Mouse (Mus musculus): ENCODE results near the gene Cdk6.
"Not testable (repeated sequence)": the region's sequence is repeated elsewhere in the genome, so short reads cannot be mapped to it uniquely, and the experiment has no call there.

Cdk6 gene

DNA sequence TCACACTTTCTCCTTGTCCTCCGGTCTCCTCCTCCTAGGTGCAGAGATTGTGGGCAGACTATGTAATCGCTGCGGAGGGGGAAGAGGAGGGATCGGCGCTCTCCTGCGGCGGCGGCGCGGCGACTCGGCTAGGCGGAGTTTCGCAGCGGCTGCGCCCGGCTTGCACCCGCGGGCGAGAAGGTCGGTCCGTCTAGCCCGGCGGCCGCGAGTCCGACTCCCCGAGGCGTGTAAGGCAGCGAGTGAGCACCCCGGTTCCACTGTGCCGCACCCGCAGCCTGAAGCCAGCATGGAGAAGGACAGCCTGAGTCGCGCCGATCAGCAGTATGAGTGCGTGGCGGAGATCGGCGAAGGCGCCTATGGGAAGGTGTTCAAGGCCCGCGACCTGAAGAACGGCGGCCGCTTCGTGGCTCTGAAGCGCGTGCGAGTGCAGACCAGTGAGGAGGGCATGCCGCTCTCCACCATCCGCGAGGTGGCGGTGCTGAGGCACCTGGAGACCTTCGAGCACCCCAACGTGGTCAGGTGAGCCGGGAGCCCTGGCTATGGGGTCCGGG lies 2.9 kb downstream of the Cdk6 start:
- DNase-seq (ENCODE audit: low spot score in 2 of 2) = peak; percentile 72 to 75

DNA sequence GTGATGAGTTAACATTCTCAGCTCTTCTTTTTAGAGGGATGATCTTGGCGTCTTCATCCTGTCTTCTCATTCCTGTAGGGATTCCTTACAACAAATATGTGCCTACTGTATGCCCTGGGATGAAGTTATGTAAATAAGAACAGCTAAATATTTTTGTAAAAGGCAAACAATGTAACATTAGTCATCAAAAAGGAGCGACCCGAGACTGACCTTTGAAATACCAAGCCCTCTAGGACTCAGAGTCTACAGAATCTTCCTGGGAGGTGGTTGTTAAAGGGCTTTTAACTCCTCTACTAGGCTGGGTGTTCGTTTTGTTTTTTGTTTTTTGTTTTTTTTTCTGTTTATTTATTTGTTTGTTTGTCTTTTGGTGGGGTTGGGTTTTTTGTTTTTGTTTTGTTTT lies 4.3 kb downstream of the Cdk6 start:
- DNase-seq (ENCODE audit: low spot score in 2 of 2) = not testable (repeated sequence)

DNA sequence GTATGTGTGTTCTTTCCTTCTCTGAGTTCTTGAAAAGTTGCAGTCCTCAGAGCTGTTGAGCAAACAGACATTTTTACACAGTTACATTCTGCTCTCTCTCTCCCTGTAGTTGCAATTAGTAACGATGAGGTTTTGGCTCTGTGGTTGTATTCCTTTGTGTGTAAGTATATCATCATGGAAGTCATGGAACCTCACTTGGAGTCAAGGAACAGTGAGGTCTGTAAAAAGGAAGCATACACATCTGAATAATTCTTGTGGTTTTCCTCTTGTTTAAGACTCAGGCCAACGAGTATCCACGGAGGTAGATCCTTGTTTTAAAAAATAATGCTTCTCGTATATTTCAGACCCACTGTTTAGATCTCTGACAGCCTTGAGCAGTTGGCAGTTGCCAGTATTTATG lies 8.1 kb downstream of the Cdk6 start:
- not testable (repeated sequence) for DNase-seq (ENCODE audit: low spot score in 2 of 2)

DNA sequence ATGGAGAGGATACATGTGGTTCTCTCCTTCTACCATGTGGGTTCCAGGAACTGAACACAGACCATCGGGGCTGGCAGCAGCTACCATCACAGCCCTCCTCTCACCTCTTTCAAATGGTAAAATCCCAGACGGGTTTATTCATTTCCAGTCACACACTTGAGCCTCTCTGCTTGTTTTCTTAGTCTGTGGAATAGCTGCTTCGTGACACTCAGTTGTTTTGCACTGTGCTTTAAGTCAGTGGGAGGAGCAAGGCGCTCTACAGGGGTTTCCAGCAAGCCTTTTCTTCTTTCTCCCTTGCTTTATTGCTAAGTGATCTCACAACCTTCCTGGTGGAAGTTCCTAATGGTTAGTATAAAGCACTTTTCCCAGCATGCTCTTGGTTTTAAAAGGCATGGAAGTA lies 10.6 kb downstream of the Cdk6 start:
- not testable (repeated sequence) for DNase-seq (ENCODE audit: low spot score in 2 of 2)

DNA sequence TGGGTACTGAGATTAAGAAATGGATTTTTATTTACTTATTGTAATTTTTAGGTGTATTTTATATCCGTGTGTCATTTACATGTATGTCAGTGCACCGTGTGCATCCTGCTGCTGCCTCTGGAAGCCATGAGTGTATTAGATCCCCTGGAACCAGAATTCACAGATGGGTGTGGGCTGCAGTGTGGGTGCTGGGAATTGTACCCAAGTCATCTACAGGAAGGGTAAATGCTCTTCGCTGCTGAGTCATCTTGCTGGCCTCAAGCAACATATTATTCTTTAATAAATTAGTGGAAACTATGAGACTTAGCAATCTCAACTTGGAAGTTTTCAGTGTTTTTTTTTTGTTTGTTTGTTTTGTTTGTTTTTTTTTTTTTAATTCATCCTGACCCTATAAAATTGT lies 11.0 kb downstream of the Cdk6 start:
- DNase-seq (ENCODE audit: low spot score in 2 of 2) = no peak

DNA sequence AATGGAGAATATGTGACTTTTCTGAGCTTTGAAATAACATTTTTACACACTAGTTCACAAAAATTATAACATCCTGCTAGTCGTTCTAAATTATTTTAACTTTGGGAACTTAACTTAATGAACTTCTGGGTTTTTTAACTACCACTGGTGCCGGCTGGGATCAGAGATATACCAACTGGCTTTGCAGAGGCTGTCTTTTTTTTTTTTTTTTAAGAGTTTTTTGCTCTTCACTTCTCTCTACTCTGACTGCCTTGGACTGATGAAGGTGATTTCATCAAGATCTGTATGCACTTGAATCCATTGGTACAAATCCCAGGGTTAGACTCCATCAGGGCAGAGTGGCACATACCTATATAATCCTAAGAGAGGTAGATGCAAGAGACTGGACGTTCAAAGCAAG lies 11.5 kb downstream of the Cdk6 start:
- no peak for DNase-seq (ENCODE audit: low spot score in 2 of 2)

DNA sequence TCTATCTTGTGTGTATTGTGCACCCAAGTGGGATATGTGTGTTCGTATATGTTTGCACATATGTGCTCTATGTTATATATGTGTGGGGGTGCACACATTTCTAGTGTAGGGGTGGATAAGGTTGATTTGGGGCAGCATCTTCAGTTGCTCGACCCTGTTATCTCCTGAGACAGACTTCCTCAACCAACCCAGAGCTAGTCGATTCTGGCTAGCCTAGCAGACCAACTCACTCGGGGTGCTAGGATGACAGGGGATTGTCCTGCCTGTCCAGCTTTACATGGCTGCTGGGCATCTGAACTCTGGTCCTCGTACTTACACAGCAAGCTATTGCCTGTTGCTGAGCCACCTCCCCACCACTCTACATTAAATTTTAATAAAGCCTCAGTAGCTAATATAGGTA lies 13.0 kb downstream of the Cdk6 start:
- DNase-seq (ENCODE audit: low spot score in 2 of 2) = no peak

DNA sequence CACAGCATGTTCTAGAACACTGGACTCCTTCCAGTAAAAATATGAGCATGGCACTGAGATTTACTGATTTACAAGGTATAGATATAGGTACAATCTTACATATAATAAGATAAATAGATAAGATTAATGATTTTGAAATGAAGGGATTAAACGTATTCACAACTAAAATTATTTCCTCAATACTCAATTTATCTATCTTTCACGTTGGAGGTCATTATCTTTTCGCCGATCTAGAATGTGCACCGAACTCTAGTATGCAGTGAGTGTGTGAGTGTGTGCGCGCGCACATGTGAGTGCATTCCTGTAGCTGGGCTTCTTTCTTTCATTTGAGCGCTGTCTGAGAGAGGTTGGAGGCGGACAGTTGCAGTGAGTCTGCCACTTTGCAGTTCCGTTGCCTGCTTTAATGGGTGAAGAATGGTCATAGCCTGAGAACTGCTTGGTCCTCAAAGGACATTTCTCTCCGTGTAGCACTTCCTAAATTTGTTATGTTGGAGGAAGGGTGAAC lies 13.8 kb downstream of the Cdk6 start:
- no peak for DNase-seq (ENCODE audit: low spot score in 2 of 2)

DNA sequence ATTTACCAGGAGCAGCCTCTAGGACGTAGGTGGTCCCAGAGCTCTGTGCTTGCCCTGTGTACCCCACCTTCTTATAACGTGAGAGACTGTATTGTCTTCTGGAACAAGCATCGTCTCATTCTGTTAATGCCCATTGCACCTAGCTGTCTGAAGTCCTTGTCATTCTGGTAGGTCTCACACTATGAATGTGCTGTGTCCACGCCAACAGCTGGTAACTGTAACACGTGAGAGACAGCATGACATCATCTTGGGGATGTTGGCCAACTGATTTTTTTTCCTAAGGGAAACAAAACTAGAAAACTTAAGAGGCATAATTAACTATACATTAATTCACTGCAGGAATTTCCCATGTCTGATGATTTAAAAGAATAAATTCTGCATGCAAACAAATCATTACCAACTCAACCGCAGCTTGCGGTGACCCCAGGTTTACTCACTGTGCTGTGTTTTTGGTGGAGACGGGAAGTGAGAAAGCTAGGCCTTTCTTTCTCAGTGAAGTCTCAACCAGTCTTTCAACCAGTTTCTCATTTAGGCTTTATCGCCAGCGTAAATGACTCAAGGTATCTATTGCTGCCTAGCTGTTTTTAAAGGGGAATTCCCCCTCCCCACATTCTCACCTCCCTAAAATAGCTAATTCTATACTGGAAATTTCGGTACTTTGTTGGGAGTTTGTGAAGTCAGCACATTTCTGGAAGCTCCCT lies 14.4 kb downstream of the Cdk6 start:
- DNase-seq (ENCODE audit: low spot score in 2 of 2) = no peak

DNA sequence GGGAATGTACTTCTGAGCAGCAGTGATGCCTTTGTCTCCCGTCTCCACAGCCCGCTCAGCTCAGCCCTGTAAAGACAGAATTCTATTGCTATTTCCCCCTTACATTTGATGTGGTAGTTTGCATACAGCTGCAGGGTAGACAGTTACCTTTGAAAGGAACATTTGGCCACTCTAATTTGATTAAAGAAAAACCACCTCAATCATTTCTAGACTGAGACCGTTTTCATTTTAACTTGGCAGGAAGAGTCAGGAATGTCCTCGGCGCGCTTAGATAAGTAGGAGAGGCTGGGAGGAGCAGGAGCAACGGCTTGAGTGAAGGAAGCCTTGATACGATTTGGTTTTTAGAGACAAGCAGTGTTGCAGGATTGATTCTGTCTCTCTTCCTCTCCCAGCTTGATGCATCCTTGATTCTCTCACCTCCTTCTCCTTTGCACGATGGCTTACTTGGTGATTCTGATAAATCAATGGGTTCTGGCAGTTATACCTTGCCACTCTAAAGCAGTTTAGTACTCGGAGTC lies 15.0 kb downstream of the Cdk6 start:
- no peak for DNase-seq (ENCODE audit: low spot score in 2 of 2)

DNA sequence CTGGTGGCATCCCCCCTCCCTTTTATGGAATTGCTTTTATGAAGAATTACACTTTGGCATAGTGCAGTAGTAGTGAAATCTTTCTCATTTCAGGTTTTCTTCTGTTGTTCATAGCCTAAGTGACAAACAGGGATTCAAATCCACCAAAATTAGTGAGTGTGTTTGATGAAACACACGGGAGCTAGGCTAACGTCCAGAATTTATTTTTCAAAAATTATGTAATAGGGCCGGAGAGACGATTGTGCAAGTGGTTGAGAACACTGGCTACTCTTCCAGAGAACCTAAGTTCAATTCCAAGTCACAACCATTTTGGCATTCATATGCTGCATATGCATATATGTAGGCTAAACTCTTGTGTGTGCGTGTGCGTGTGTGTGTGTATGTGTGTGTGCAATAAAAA lies 16.2 kb downstream of the Cdk6 start:
- no peak for DNase-seq (ENCODE audit: low spot score in 2 of 2)

DNA sequence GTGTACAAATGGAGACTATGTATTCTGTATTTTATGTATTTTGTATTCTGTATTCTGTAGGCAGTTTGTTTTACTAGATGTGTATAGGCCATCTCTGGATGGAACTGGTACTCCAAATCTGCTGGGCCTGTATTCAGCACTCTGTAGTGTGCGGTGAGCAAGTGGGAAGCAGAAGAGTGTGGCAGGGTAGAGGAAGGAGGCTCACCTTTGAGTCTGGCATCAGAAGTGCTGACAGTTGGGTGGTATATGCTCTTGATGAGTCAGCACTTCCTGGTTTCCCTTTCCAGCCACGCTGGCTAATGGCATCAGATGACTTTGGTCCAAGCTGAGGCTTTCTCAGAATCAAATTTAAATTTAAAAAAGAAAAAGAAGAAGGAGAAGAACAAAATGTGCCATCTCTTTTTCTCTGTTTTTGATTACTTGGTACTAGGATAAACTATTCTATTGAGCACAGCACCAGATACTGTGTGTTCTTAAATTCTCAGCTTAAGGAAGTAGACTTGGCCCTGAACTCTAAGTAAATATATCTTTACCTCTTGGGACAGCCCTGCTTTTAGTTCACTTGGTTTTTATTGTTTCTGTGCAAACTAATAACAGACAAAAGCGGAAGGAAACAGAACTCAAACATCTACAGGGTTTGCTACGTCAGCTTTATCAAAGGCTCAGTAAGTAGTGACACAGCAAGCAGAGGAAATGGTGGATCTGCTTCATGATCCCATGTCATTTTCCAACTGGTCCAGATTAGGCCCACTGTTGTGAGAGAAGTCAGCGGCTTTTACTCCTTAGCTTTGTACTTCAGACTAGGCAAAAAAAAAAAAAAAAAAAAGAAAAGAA lies 17.6 kb downstream of the Cdk6 start:
- no peak for DNase-seq (ENCODE audit: low spot score in 2 of 2)

DNA sequence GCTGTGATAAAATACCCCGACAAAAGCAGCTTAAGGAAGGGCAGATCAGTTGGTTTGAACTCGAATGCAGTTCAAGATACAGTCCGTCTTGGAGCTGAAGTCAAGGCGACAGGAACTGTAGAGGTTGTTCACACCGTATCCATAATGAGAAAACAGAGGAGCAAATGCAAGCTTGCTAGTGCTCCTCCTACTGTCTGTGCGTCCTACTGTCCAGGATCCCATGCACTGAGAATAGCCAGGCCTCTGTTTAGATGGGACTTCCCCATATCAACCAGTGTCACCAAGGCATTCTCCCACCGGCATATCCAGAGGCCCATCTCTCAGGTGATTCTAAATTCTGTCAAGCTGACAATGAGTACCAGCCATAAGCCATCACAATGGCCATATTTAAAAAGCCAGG lies 18.6 kb downstream of the Cdk6 start:
- DNase-seq (ENCODE audit: low spot score in 2 of 2) = no peak

DNA sequence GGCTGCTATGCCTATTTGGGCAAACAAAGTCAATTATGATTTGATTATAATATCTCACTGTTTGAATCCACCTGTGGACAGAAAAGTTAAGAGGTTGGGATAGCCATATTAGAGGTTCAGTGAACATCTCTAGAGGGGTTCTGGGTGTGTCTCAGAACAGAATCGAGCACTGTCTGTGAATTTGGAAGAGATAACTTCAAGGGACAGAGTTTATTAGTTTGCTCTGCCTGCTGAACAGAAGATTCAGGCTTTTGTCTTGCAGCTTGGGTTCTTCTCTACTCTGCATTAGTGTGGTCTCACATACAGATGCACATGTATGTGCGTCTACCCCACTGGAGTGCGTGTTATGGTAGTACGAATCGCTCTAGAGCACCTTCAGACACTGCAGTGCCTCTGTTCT lies 20.0 kb downstream of the Cdk6 start:
- no peak for DNase-seq (ENCODE audit: low spot score in 2 of 2)

DNA sequence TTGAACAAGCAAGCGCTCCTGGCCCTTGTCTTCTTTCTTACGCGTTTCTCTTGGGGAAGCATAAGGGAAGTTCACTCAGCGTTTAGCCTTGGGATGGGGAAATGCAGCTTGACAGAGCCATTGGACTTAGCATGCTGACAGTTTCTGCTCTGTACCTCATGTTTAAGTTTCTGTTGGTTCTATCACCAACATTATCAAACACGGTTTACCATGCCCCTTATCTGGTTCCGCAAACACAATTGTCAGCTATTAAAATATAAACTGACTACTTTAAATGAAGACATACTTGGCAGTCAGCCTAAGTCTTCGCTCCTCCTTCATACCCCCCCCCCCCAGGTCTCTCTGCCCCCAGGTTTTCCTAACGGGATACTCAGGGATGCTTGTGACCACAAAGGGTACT lies 20.8 kb downstream of the Cdk6 start:
- no peak for DNase-seq (ENCODE audit: low spot score in 2 of 2)

DNA sequence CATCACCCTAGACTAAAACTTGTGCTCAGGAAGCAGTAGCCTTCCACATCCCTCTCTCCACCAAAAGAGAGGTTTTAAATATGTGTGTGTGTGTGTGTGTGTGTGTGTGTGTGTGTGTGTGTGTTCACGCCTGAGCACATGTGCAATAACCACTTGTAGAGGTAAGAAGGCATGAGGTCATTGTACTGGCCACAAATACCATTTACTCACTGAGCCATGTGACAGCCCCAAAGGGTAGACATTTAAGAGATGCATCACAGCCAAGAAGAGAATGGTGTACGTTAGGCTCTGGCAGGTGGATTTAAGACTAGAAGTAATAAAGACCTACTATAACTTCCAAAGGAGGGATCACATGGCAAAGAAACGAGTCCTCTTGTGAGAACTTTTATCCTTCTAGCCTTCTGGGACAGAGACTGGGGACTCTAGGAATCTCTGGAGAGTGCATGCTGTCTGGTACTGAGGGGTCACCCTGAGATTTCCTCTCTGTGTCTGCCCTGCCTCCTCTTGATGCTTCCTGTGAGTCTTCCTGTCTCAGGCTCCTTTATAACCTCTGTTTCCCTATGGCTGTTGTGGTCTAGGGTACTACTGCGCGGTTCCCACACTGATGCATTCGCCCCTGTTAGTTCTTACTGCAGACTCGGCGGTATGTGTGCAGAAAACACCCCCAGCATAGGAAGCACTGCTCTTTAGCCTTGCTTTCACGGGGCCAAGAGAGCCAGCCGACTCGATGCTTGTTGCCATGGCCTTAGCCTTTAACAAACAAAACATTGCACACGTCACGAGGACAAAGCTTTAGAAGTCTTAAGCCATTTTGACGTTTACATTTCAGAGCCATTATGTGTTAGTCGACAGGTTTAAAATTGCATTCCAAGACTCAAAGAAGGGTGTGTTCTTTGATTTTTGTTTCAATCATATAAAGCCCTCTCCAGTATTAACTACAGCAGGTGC lies 22.0 kb downstream of the Cdk6 start:
- no peak for DNase-seq (ENCODE audit: low spot score in 2 of 2)

DNA sequence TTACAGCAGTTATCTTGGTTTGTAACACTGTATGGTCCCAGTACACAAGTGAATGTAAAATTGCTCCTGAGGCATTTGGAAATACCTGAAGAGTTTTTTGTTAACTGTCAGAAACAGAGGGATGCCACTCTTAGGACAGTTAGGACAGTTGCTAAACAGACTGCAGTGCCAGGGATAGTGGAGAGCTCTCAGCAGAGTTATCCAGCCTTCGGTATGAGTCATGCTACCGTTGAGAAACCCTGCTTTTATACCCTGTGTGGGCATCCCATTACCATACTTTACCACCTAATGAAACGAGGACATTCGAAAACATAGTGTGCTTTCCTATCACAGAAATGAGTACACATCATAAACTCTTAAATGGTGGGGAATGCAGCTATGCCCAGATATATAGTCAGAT lies 25.8 kb downstream of the Cdk6 start:
- DNase-seq (ENCODE audit: low spot score in 2 of 2) = no peak

DNA sequence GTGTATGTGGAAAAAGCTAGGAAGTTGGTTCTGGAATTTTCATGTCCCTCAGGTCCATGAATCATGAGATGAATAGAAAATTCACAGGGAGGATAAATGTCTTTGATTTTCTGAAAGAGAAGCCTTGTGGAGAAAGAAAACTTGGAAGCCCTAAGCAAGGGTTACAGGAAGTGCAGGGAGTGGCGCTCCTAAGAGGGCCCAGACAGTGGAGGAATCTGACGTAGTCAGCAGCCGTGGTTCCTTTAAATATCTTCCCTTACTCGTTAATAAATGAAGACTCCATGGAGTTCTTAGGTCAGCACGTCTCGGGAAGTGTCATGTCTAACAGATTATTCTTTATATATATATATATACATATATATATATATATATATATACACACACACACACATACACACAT lies 28.0 kb downstream of the Cdk6 start:
- no peak for DNase-seq (ENCODE audit: low spot score in 2 of 2)

DNA sequence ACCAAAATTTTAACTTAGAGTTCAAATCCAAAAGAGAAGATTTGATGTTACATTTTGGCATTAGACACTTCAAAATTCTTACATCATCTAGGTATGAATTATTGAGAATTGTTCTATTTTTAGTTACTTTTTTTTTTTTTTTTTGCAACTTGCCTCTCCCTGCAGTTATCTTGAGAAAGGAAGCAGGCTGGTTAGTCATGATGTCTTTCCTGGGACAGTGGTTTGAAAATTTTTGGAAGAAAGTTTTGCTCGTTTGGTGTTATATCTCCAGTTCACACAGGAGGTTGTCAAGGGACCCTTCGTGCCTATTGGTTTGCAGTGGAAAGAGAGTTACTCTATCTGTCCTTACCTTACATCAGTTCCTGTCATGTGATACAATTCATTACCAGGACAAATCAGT lies 29.9 kb downstream of the Cdk6 start:
- DNase-seq (ENCODE audit: low spot score in 2 of 2) = no peak

DNA sequence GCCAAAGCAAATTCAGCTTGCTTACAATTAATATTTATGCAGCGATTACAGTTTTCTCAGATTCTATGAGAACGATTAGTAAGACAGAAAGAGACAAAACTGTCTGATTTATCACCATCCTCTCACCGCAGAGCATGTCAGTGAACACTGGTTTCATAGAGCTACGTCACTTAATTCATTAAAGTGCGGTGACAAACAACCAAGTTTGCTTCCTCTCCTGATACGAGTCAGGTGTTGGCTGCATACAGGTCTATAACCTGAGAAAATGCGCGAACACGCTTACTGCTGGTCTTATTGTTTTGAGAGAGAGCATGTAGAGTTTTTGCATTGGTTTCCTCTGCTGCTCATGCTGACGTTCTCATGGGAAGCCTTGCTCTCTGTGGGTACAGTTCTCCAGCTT lies 31.9 kb downstream of the Cdk6 start:
- no peak for DNase-seq (ENCODE audit: low spot score in 2 of 2)

DNA sequence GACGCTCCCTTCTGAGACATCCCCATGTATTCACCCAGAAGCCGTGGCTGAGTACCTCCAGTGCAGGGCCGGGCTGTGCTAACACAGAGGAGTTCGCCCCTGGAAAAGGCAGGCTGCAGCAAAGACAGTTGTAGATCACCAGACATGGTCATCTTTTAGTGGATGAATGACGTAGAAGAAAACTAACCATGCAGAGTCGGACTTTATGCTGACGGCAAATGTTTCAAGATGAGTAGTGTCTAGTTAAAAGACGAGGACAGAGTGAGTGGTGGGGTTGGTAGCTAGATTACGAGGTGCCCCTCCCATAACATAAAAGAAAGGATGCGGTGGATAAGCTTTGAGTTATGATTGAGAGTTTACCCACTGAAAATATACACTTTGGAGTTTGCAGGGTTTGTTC lies 33.5 kb downstream of the Cdk6 start:
- DNase-seq (ENCODE audit: low spot score in 2 of 2) = no peak

DNA sequence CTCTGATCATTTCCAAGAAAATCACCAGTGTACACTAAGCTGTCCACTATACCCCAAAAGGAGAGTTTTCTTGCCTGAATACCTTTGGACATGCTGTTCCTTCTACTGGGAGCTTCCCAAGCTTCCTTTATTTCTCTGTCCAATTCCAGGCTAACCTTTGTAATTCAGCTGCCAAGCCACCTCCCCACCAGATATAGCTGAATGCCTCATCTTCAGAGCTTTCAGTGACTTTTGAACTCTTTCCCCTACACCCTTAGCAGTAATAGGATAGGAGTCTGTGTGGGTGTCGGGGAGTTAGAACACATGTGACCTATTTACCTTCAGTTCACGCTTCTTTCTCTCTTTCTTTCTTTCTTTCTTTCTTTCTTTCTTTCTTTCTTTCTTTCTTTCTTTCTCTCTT lies 34.9 kb downstream of the Cdk6 start:
- DNase-seq (ENCODE audit: low spot score in 2 of 2) = no peak
